Mouse (Mus musculus): ENCODE data around the gene Eya4. TPM values are rescaled to one million over a fixed set of nuclear protein-coding genes. Genes with fewer than 3 reads are reported as not detected.

The Eya4 gene
- polyA plus RNA-seq, 1 experiment from 2014 or later, result 9.7 TPM

- Histone ChIP-seq H3K4me3 (ENCODE audit: low read length) (no peak overlapping the region), H3K36me3 (ENCODE audit: insufficient read depth, low read length) (no peaks in the 10 kb centered on the region), H3K4me1 (ENCODE audit: insufficient read depth, low read length) (peaks cover 12% of the 10 kb centered on the region; the same call in 1 of the 2 replicates), H3K27ac (ENCODE audit: low read length) (no peak overlapping the region), H3K4me2 (replicated peaks; ENCODE audit: low read depth, low read length) (no peak overlapping the region), H3K27me3 (ENCODE audit: insufficient read depth, low read length) (no peaks in the 10 kb centered on the region), H3K9me3 (ENCODE audit: low read length) (no peaks in the 10 kb centered on the region), H3K9ac (replicated peaks; ENCODE audit: low read length) (no peak overlapping the region)
- ATAC-seq (ENCODE audit: low FRiP score, low TSS enrichment), result no peak
- WGBS, result 56% methylated on average over 11 of the region's 11 CpGs
Measured at GRCm38 (mm10) chr10:23236918-23237317, 113.7 kb downstream of the Eya4 start.

GRCm38 (mm10) chr10:23235405-23235804 is 115.2 kb downstream of the Eya4 start:
- Histone ChIP-seq H3K27ac (ENCODE audit: low read length) (no peak overlapping the region), H3K4me2 (replicated peaks; ENCODE audit: low read depth, low read length) (no peak overlapping the region), H3K9ac (replicated peaks; ENCODE audit: low read length) (no peak overlapping the region), H3K4me3 (ENCODE audit: low read length) (no peak overlapping the region), H3K27me3 (ENCODE audit: insufficient read depth, low read length) (no peaks in the 10 kb centered on the region), H3K36me3 (ENCODE audit: insufficient read depth, low read length) (no peaks in the 10 kb centered on the region), H3K4me1 (ENCODE audit: insufficient read depth, low read length) (peaks cover 12% of the 10 kb centered on the region; the same call in 1 of the 2 replicates), H3K9me3 (ENCODE audit: low read length) (no peaks in the 10 kb centered on the region)
- ATAC-seq (ENCODE audit: low FRiP score, low TSS enrichment), result no peak
- WGBS, result 58% methylated on average over 4 of the region's 4 CpGs

GRCm38 (mm10) chr10:23233425-23233824 is 117.2 kb downstream of the Eya4 start:
- H3K4me1 ChIP-seq (ENCODE audit: insufficient read depth, low read length), result peaks cover 12% of the 10 kb centered on the region; the same call in 1 of the 2 replicates
- 36% methylated on average over 6 of the region's 6 CpGs for whole genome bisulfite sequencing
- no peaks in the 10 kb centered on the region for H3K36me3 ChIP-seq (ENCODE audit: insufficient read depth, low read length)
- no peak overlapping the region for H3K4me3 ChIP-seq (ENCODE audit: low read length)
- no peak overlapping the region for H3K9ac ChIP-seq (replicated peaks; ENCODE audit: low read length)
- no peaks in the 10 kb centered on the region for H3K27me3 ChIP-seq (ENCODE audit: insufficient read depth, low read length)
- no peak for ATAC-seq (ENCODE audit: low FRiP score, low TSS enrichment)
- H3K27ac ChIP-seq (ENCODE audit: low read length), result no peak overlapping the region
- no peak overlapping the region for H3K4me2 ChIP-seq (replicated peaks; ENCODE audit: low read depth, low read length)
- H3K9me3 ChIP-seq (ENCODE audit: low read length), result no peaks in the 10 kb centered on the region

- peaks cover 12% of the 10 kb centered on the region; the same call in 1 of the 2 replicates for H3K4me1 ChIP-seq (ENCODE audit: insufficient read depth, low read length)
- no peak for ATAC-seq (ENCODE audit: low FRiP score, low TSS enrichment)
- H3K9me3 ChIP-seq (ENCODE audit: low read length), result no peaks in the 10 kb centered on the region
- 70% methylated on average over 5 of the region's 5 CpGs for WGBS
- H3K4me2 ChIP-seq (replicated peaks; ENCODE audit: low read depth, low read length), result no peak overlapping the region
- no peaks in the 10 kb centered on the region for H3K27me3 ChIP-seq (ENCODE audit: insufficient read depth, low read length)
- H3K27ac ChIP-seq (ENCODE audit: low read length), result no peak overlapping the region
- H3K4me3 ChIP-seq (ENCODE audit: low read length), result no peak overlapping the region
- no peak overlapping the region for H3K9ac ChIP-seq (replicated peaks; ENCODE audit: low read length)
- no peaks in the 10 kb centered on the region for H3K36me3 ChIP-seq (ENCODE audit: insufficient read depth, low read length)
Measured at GRCm38 (mm10) chr10:23230863-23231262, 119.7 kb downstream of the Eya4 start.

GRCm38 (mm10) chr10:23223336-23223735 is 127.2 kb downstream of the Eya4 start:
- H3K9ac ChIP-seq (replicated peaks; ENCODE audit: low read length), result no peak overlapping the region
- H3K27me3 ChIP-seq (ENCODE audit: insufficient read depth, low read length), result no peaks in the 10 kb centered on the region
- H3K4me1 ChIP-seq (ENCODE audit: insufficient read depth, low read length), result 0 out of 2 replicates have a peak, but pooled peaks cover 5% of the 10 kb centered on the region
- ATAC-seq (ENCODE audit: low FRiP score, low TSS enrichment), result no peak
- no peak overlapping the region for H3K4me2 ChIP-seq (replicated peaks; ENCODE audit: low read depth, low read length)
- no peak overlapping the region for H3K4me3 ChIP-seq (ENCODE audit: low read length)
- no peaks in the 10 kb centered on the region for H3K36me3 ChIP-seq (ENCODE audit: insufficient read depth, low read length)
- no peaks in the 10 kb centered on the region for H3K9me3 ChIP-seq (ENCODE audit: low read length)
- H3K27ac ChIP-seq (ENCODE audit: low read length), result no peak overlapping the region; the same call in 1 of the 2 replicates
- WGBS, result 69% methylated on average over 5 of the region's 5 CpGs

- Histone ChIP-seq H3K27ac (ENCODE audit: low read length) (no peak overlapping the region), H3K36me3 (ENCODE audit: insufficient read depth, low read length) (no peaks in the 10 kb centered on the region), H3K27me3 (ENCODE audit: insufficient read depth, low read length) (no peaks in the 10 kb centered on the region), H3K4me1 (ENCODE audit: insufficient read depth, low read length) (0 out of 2 replicates have a peak, but pooled peaks cover 5% of the 10 kb centered on the region), H3K9ac (replicated peaks; ENCODE audit: low read length) (no peak overlapping the region), H3K9me3 (ENCODE audit: low read length) (no peaks in the 10 kb centered on the region), H3K4me2 (replicated peaks; ENCODE audit: low read depth, low read length) (no peak overlapping the region), H3K4me3 (ENCODE audit: low read length) (no peak overlapping the region)
- WGBS, result 61% methylated on average over 3 of the region's 3 CpGs
- ATAC-seq (ENCODE audit: low FRiP score, low TSS enrichment), result no peak
Measured at GRCm38 (mm10) chr10:23220432-23220831, 130.2 kb downstream of the Eya4 start.

GRCm38 (mm10) chr10:23216815-23217214 is 133.8 kb downstream of the Eya4 start:
- Histone ChIP-seq H3K36me3 (ENCODE audit: insufficient read depth, low read length) (no peaks in the 10 kb centered on the region), H3K27ac (ENCODE audit: low read length) (no peak overlapping the region), H3K4me1 (ENCODE audit: insufficient read depth, low read length) (no peaks in the 10 kb centered on the region), H3K4me2 (replicated peaks; ENCODE audit: low read depth, low read length) (no peak overlapping the region), H3K9ac (replicated peaks; ENCODE audit: low read length) (no peak overlapping the region), H3K9me3 (ENCODE audit: low read length) (no peaks in the 10 kb centered on the region), H3K27me3 (ENCODE audit: insufficient read depth, low read length) (no peaks in the 10 kb centered on the region), H3K4me3 (ENCODE audit: low read length) (no peak overlapping the region)
- ATAC-seq (ENCODE audit: low FRiP score, low TSS enrichment), result no peak
- WGBS, result 59% methylated on average over 4 of the region's 4 CpGs

GRCm38 (mm10) chr10:23211381-23211780 is 139.2 kb downstream of the Eya4 start:
- WGBS, result 95% methylated on average over 2 of the region's 2 CpGs
- no peak overlapping the region for H3K4me2 ChIP-seq (replicated peaks; ENCODE audit: low read depth, low read length)

GRCm38 (mm10) chr10:23203885-23204284 is 146.7 kb downstream of the Eya4 start:
- Histone ChIP-seq H3K9ac (replicated peaks; ENCODE audit: low read length) (no peak overlapping the region), H3K27me3 (ENCODE audit: insufficient read depth, low read length) (no peaks in the 10 kb centered on the region), H3K27ac (ENCODE audit: low read length) (no peak overlapping the region), H3K4me1 (ENCODE audit: insufficient read depth, low read length) (peaks cover 2% of the 10 kb centered on the region), H3K36me3 (ENCODE audit: insufficient read depth, low read length) (no peaks in the 10 kb centered on the region), H3K4me3 (ENCODE audit: low read length) (no peak overlapping the region), H3K9me3 (ENCODE audit: low read length) (no peaks in the 10 kb centered on the region), H3K4me2 (replicated peaks; ENCODE audit: low read depth, low read length) (no peak overlapping the region)
- ATAC-seq (ENCODE audit: low FRiP score, low TSS enrichment), result no peak
- WGBS, result 70% methylated on average over 4 of the region's 4 CpGs

More at GRCm38 (mm10) chr10:23211381-23211780, 139.2 kb downstream of the Eya4 start:
- Histone ChIP-seq H3K9ac (replicated peaks; ENCODE audit: low read length) (no peak overlapping the region), H3K4me1 (ENCODE audit: insufficient read depth, low read length) (no peaks in the 10 kb centered on the region), H3K36me3 (ENCODE audit: insufficient read depth, low read length) (no peaks in the 10 kb centered on the region), H3K27me3 (ENCODE audit: insufficient read depth, low read length) (no peaks in the 10 kb centered on the region), H3K9me3 (ENCODE audit: low read length) (no peaks in the 10 kb centered on the region), H3K4me3 (ENCODE audit: low read length) (no peak overlapping the region), H3K27ac (ENCODE audit: low read length) (no peak overlapping the region)
- no peak for ATAC-seq (ENCODE audit: low FRiP score, low TSS enrichment)

GRCm38 (mm10) chr10:23203144-23203838 is 147.3 kb downstream of the Eya4 start:
- H3K4me1 ChIP-seq (ENCODE audit: insufficient read depth, low read length), result peaks cover 2% of the 10 kb centered on the region
- ATAC-seq (ENCODE audit: low FRiP score, low TSS enrichment), result no peak
- H3K9ac ChIP-seq (replicated peaks; ENCODE audit: low read length), result no peak overlapping the region
- H3K4me3 ChIP-seq (ENCODE audit: low read length), result no peak overlapping the region
- H3K27ac ChIP-seq (ENCODE audit: low read length), result no peak overlapping the region
- H3K27me3 ChIP-seq (ENCODE audit: insufficient read depth, low read length), result no peaks in the 10 kb centered on the region
- no peaks in the 10 kb centered on the region for H3K36me3 ChIP-seq (ENCODE audit: insufficient read depth, low read length)
- 70% methylated on average over 10 of the region's 10 CpGs for WGBS
- no peaks in the 10 kb centered on the region for H3K9me3 ChIP-seq (ENCODE audit: low read length)
- no peak overlapping the region for H3K4me2 ChIP-seq (replicated peaks; ENCODE audit: low read depth, low read length)

All from kidney, embryonic 16.5 days (tissue).